Mouse (Mus musculus): ENCODE measurements at regions not wholly inside any gene's neighbourhood (a gene's known extent, or its start where the extent isn't known, plus 50 kb on each side); places are given as distances from the start of the nearest gene placed in this dataset.

- no peak for ATAC-seq (ENCODE audit: insufficient read depth)
- DNase-seq, result no peak
Measured at GRCm38 (mm10) chr1:142042751-142043150, 1597.7 kb upstream of the B3galt2 start.

DNA sequence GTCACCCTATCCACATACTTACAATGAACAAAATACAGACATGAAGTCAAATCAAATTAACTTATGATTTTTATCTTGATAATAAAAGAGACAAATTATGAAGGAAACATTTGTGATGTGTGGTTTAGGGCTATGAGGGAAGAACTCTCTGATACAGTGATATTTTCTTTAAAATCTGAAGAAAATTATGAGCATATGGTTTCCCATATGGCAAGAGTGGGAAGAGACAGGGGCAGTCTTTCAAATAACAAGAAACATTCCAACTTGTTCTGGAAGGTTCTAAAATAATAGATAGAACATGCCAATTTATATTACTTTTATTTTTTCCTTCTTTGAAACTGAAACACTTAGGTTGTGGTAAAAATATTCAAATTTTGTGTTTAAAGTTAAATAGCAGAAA lies 1585.3 kb upstream of the B3galt2 start:
- Histone ChIP-seq H3K9ac (no peak overlapping the region), H3K4me3 (ENCODE audit: low read depth, low read length) (no peak overlapping the region), H3K36me3 (ENCODE audit: insufficient read depth) (no peaks in the 10 kb centered on the region), H3K27ac (ENCODE audit: low read depth) (no peak overlapping the region), H3K27me3 (ENCODE audit: insufficient read depth, low read length) (no peaks in the 10 kb centered on the region), H3K4me2 (no peak overlapping the region), H3K4me1 (ENCODE audit: insufficient read depth) (no peaks in the 10 kb centered on the region), H3K9me3 (ENCODE audit: low read depth, low read length) (no peaks in the 10 kb centered on the region)
- no peak for TF ChIP-seq CTCF (IDR thresholded peaks at IDR 0.05; ENCODE audit: low read depth)
- ATAC-seq (ENCODE audit: insufficient read depth), result no peak
- DNase-seq, result no peak

More at GRCm38 (mm10) chr1:142042751-142043150, 1597.7 kb upstream of the B3galt2 start:
- H3K4me1 ChIP-seq (ENCODE audit: insufficient read depth), result no peaks in the 10 kb centered on the region
- H3K36me3 ChIP-seq (ENCODE audit: insufficient read depth), result no peaks in the 10 kb centered on the region
- no peak for TF ChIP-seq CTCF (IDR thresholded peaks at IDR 0.05; ENCODE audit: low read depth)
- H3K27ac ChIP-seq (ENCODE audit: low read depth), result no peak overlapping the region
- H3K9ac ChIP-seq, result no peak overlapping the region
- no peaks in the 10 kb centered on the region for H3K27me3 ChIP-seq (ENCODE audit: insufficient read depth, low read length)
- 55% methylated on average over 2 of the region's 2 CpGs for WGBS
- H3K9me3 ChIP-seq (ENCODE audit: low read depth, low read length), result no peaks in the 10 kb centered on the region
- H3K4me2 ChIP-seq, result no peak overlapping the region
- no peak overlapping the region for H3K4me3 ChIP-seq (ENCODE audit: low read depth, low read length)
